Mouse (Mus musculus): ENCODE results near the gene Zfp423. TPM values are rescaled to one million over a fixed set of nuclear protein-coding genes. Genes with fewer than 3 reads are reported as not detected.

The Zfp423 gene
- polyA plus RNA-seq, 1 experiment from 2014 or later = 41.7 TPM

DNA sequence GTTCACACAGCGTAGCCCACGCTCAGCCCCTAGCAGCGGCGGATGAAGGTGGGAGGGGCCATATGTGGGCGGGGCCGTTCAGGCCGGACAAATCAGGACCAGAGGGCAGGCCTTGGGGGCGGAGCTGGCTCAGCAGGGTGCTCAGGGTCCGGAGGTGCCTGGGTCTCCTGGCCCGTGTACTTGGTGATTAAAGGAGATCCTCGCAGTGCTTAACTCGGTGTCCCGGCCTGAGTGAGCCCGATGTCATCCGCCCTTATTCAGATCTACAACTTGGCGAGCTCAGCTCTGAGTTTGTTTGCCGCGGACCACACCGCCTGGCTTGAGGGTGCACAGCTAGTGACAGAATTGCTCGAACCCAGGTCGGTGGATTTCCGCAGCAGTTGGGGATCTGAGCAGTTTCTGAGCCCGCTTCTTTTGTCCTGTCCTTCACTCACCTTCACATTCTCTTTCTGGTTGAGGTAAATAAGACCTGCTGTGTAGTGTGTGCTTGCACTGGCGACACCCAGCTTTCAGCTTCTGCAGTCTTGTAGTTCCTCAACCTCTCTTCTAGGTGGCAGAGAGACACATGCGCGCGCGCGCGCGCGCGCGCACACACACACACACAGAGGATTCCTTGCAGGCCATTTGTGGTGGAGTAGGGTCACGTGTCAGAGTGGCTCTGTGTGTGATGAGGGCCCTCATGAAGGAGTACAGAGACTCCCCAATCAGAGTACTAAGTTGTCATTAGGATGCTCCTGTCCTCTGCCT lies 302.7 kb downstream of the Zfp423 start:
- Histone ChIP-seq H3K9ac (replicated peaks) (no peak overlapping the region; the same call in 1 of the 2 replicates), H3K9me3 (no peaks in the 10 kb centered on the region), H3K27ac (no peak overlapping the region), H3K4me1 (replicated peaks) (peaks cover 38% of the 10 kb centered on the region), H3K27me3 (peaks cover 5% of the 10 kb centered on the region; the same call in 1 of the 2 replicates), H3K4me3 (replicated peaks) (peak overlapping the region; percentile 34), H3K4me2 (replicated peaks) (peak overlapping the region; percentile 58), H3K36me3 (no peaks in the 10 kb centered on the region)
- WGBS = 9% methylated on average over 35 of the region's 35 CpGs
- peak; percentile 62 for ATAC-seq

DNA sequence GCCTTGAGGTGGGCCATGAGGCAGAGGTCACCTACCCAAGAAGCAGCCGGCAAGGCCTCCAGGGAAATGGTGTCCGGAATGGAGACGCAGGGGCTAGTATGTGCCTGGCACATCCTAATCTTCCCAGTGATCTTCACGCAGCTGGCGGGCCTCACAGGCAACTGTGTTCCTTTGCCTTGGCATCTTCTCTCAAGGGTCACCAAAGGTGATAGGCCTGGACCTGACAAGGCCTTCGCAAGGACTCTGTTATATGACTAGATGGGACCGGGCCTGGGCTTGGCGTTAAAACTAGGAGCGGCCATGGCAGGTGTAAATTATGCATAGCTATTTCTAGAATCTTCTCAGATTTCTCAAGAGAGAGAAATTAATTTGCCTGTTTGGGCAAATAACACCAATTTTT lies 303.4 kb downstream of the Zfp423 start:
- Histone ChIP-seq H3K4me1 (replicated peaks) (peaks cover 31% of the 10 kb centered on the region), H3K36me3 (no peaks in the 10 kb centered on the region), H3K4me2 (replicated peaks) (no peak overlapping the region), H3K27me3 (no peaks in the 10 kb centered on the region), H3K9ac (replicated peaks) (no peak overlapping the region), H3K27ac (no peak overlapping the region), H3K9me3 (no peaks in the 10 kb centered on the region), H3K4me3 (replicated peaks) (no peak overlapping the region)
- no peak for ATAC-seq
- 82% methylated on average over 9 of the region's 9 CpGs for WGBS

DNA sequence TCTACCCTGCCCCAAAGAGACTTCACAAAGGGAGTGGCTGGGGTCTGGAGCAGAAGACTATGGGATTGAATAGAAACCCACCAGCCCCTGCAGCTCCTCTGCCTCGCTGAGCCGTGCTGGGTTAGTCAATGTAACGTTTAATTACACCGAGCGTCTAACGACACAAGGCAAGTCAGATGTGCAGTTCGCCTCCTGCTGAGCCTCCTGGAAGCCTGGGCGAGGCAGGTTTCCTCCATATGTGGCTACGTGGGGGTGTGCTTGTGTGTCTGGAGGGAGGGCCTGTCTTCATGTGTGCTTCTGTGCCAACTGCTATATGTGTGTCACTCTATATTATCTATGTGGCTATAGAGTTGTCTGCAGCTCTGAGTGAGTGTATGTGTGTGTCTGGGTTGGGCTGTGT lies 311.6 kb downstream of the Zfp423 start:
- H3K4me3 ChIP-seq (replicated peaks) = no peak overlapping the region
- peaks cover 20% of the 10 kb centered on the region for H3K4me1 ChIP-seq (replicated peaks)
- no peak overlapping the region for H3K27ac ChIP-seq
- no peaks in the 10 kb centered on the region for H3K36me3 ChIP-seq
- H3K4me2 ChIP-seq (replicated peaks) = no peak overlapping the region
- no peak for ATAC-seq
- no peaks in the 10 kb centered on the region for H3K27me3 ChIP-seq
- no peaks in the 10 kb centered on the region for H3K9me3 ChIP-seq
- H3K9ac ChIP-seq (replicated peaks) = no peak overlapping the region
- 65% methylated on average over 9 of the region's 9 CpGs for WGBS

GRCm38 (mm10) chr8:87645829-87646483 lies 313.4 kb downstream of the Zfp423 start:
- Histone ChIP-seq H3K4me1 (replicated peaks) (peaks cover 20% of the 10 kb centered on the region), H3K27me3 (no peaks in the 10 kb centered on the region), H3K4me2 (replicated peaks) (no peak overlapping the region), H3K36me3 (no peaks in the 10 kb centered on the region), H3K27ac (peak overlapping the region; percentile 67), H3K9ac (replicated peaks) (no peak overlapping the region), H3K4me3 (replicated peaks) (no peak overlapping the region), H3K9me3 (no peaks in the 10 kb centered on the region)
- no peak for ATAC-seq
- WGBS = 62% methylated on average over 5 of the region's 5 CpGs

GRCm38 (mm10) chr8:87645371-87645770 lies 314.0 kb downstream of the Zfp423 start:
- H3K4me1 ChIP-seq (replicated peaks) = peaks cover 20% of the 10 kb centered on the region
- WGBS = 37% methylated on average over 6 of the region's 6 CpGs
- ATAC-seq = peak; percentile 89
- H3K9me3 ChIP-seq = no peaks in the 10 kb centered on the region
- peak overlapping the region; percentile 67 for H3K27ac ChIP-seq
- no peaks in the 10 kb centered on the region for H3K27me3 ChIP-seq
- no peaks in the 10 kb centered on the region for H3K36me3 ChIP-seq
- H3K4me3 ChIP-seq (replicated peaks) = no peak overlapping the region
- no peak overlapping the region for H3K4me2 ChIP-seq (replicated peaks)
- no peak overlapping the region for H3K9ac ChIP-seq (replicated peaks)

DNA sequence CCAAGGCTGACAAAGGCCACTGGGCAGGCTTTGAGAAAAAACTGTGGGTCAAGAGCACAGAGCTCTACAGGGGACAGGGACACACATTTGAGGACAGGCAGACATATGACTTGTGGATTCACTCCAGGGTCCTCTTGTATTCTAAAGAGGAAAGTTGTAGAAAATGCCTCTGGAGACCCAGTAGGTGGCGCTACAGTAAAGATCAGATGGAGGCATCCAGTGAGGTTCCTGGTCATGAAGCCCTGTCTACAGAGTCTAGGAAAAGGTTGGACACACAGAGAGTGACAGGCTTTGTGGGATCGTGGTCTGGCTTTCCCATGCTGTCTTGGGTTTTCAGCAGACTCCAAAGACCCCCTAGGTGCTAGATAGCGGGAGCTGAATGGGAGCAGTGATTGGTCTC lies 318.5 kb downstream of the Zfp423 start:
- Histone ChIP-seq H3K9me3 (no peaks in the 10 kb centered on the region), H3K27me3 (no peaks in the 10 kb centered on the region), H3K36me3 (no peaks in the 10 kb centered on the region), H3K9ac (replicated peaks) (no peak overlapping the region), H3K4me2 (replicated peaks) (no peak overlapping the region), H3K27ac (no peak overlapping the region), H3K4me1 (replicated peaks) (peaks cover 15% of the 10 kb centered on the region), H3K4me3 (replicated peaks) (no peak overlapping the region)
- WGBS = 36% methylated on average over 3 of the region's 3 CpGs
- ATAC-seq = no peak

DNA sequence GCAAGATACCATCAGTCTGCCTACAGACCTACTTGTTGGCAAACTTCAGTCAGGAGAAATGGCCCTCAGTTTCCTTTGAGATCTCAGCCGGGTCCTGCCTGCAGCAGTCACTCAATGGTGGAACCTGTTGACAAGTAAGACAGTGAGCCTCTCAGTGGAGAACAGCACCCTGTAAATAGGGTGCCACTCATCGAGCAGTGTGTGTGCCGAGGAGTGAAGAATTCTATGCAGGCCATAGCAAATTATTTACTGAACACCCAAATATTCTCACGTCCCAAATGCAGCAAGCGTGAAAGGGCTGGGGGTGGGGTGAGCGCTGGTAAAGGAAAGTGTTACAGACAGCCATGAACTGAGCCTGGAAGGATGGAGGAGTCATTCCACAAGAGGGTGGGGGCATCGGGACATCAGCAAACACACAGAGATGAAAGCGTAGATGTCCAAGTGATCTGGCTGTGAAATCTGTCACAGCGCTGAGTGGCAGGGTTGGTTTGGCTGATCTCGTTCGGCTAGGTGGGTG lies 323.1 kb downstream of the Zfp423 start:
- H3K4me3 ChIP-seq (replicated peaks) = no peak overlapping the region
- no peak overlapping the region for H3K4me2 ChIP-seq (replicated peaks)
- no peaks in the 10 kb centered on the region for H3K4me1 ChIP-seq (replicated peaks)
- WGBS = 85% methylated on average over 11 of the region's 11 CpGs
- no peak overlapping the region for H3K9ac ChIP-seq (replicated peaks)
- no peaks in the 10 kb centered on the region for H3K36me3 ChIP-seq
- no peak overlapping the region for H3K27ac ChIP-seq
- H3K27me3 ChIP-seq = no peaks in the 10 kb centered on the region
- ATAC-seq = no peak
- no peaks in the 10 kb centered on the region for H3K9me3 ChIP-seq

DNA sequence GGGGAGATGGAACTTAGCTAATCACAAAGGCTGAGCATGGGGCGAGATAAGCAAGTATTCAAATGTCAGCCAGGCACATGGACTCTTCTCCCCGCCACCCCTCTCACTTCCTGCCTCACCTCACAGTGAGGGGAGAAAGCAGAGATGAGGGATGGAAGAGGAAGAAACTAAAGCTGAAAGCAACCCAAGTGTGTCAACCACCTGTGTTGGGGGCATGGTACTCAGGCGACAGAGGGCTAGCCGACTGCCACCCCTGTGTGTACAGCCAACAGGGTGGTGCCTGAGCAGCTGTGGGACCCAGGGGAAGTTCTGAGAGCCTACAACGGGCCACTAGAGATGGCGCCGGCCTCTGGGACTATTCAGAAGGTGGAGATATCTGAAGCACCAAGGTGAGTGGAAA lies 327.6 kb downstream of the Zfp423 start:
- Histone ChIP-seq H3K27ac (no peak overlapping the region), H3K4me3 (replicated peaks) (no peak overlapping the region), H3K36me3 (no peaks in the 10 kb centered on the region), H3K4me1 (replicated peaks) (0 out of 2 replicates have a peak, but pooled peaks cover 4% of the 10 kb centered on the region), H3K4me2 (replicated peaks) (no peak overlapping the region), H3K9me3 (no peaks in the 10 kb centered on the region), H3K27me3 (no peaks in the 10 kb centered on the region), H3K9ac (replicated peaks) (no peak overlapping the region)
- WGBS = 89% methylated on average over 7 of the region's 7 CpGs
- no peak for ATAC-seq

- Histone ChIP-seq H3K27me3 (no peaks in the 10 kb centered on the region), H3K36me3 (no peaks in the 10 kb centered on the region), H3K4me3 (replicated peaks) (no peak overlapping the region), H3K9ac (replicated peaks) (no peak overlapping the region), H3K27ac (no peak overlapping the region), H3K4me2 (replicated peaks) (no peak overlapping the region), H3K9me3 (no peaks in the 10 kb centered on the region), H3K4me1 (replicated peaks) (0 out of 2 replicates have a peak, but pooled peaks cover 4% of the 10 kb centered on the region)
- WGBS = 37% methylated on average over 6 of the region's 6 CpGs
- no peak for ATAC-seq
Observed at GRCm38 (mm10) chr8:87629656-87630055, 329.7 kb downstream of the Zfp423 start.

DNA sequence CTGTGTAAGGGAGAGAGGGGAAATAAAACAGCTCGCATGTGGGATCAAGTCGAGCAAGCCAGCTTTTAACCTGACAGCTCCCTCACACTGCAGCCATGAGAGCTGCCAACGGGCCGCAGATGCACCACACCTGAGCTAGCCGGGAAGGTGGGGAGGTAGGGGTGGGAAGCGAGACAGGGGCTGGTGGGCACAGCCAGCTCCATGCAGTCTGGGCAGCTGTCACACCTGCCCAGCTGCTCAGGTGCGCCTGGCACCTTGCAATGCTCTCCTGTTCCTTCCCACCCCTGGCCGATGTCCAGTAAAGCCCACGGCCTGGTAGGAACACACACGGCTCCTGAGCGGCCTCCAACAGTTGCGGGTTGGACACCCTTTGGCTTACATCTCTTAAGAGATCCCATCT lies 338.2 kb downstream of the Zfp423 start:
- Histone ChIP-seq H3K4me2 (replicated peaks) (no peak overlapping the region), H3K4me3 (replicated peaks) (no peak overlapping the region), H3K27ac (no peak overlapping the region), H3K36me3 (no peaks in the 10 kb centered on the region), H3K9ac (replicated peaks) (no peak overlapping the region), H3K9me3 (no peaks in the 10 kb centered on the region), H3K4me1 (replicated peaks) (peaks cover 4% of the 10 kb centered on the region; the same call in 1 of the 2 replicates), H3K27me3 (no peaks in the 10 kb centered on the region)
- no peak for ATAC-seq
- WGBS = 92% methylated on average over 12 of the region's 12 CpGs

DNA sequence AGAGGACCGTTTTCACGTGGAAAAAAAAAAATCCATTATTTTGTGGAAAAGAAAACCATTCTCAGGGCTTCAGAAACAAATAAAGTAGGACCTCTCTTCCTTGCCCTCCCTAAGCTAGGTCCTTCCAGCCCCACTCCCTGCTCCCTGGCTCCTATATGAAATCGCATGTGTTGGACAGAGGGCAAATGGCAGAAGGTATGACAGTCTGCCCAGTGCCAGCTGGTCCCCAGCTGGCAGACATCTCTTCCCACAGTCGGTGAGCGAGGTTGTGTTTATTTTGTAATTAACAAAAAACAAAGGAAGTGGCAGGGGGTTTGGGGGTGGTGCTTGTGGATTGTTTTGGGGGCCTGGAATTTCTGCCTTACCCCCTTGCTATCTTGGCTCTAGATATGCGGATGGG lies 339.2 kb downstream of the Zfp423 start:
- Histone ChIP-seq H3K9ac (replicated peaks) (no peak overlapping the region), H3K4me1 (replicated peaks) (peaks cover 7% of the 10 kb centered on the region), H3K4me2 (replicated peaks) (no peak overlapping the region), H3K9me3 (no peaks in the 10 kb centered on the region), H3K36me3 (no peaks in the 10 kb centered on the region), H3K27ac (no peak overlapping the region), H3K4me3 (replicated peaks) (no peak overlapping the region), H3K27me3 (no peaks in the 10 kb centered on the region)
- no peak for ATAC-seq
- 80% methylated on average over 6 of the region's 6 CpGs for WGBS

GRCm38 (mm10) chr8:87619529-87619928 lies 339.9 kb downstream of the Zfp423 start:
- no peaks in the 10 kb centered on the region for H3K27me3 ChIP-seq
- H3K4me3 ChIP-seq (replicated peaks) = no peak overlapping the region
- H3K9me3 ChIP-seq = no peaks in the 10 kb centered on the region
- H3K36me3 ChIP-seq = no peaks in the 10 kb centered on the region
- WGBS = 75% methylated on average over 2 of the region's 2 CpGs
- H3K9ac ChIP-seq (replicated peaks) = no peak overlapping the region
- no peak overlapping the region for H3K4me2 ChIP-seq (replicated peaks)
- ATAC-seq = no peak
- H3K4me1 ChIP-seq (replicated peaks) = peaks cover 13% of the 10 kb centered on the region
- no peak overlapping the region for H3K27ac ChIP-seq
